Mouse (Mus musculus): ENCODE results near the gene Btbd35f5. TPM values are rescaled to one million over a fixed set of nuclear protein-coding genes. Genes with fewer than 3 reads are reported as not detected.
"Not testable (repeated sequence)": the region's sequence is repeated elsewhere in the genome, so short reads cannot be mapped to it uniquely, and the experiment has no call there.

The Btbd35f5 gene
- polyA plus RNA-seq (2016; fragmentation: Nextera tagmentation; extraction: Ambion mirVana) = not detected in 2 replicates

- not testable (repeated sequence) for H3K36me3 ChIP-seq (replicated peaks); H3K27me3 ChIP-seq (replicated peaks; ENCODE audit: low read depth, poor library complexity, severe bottlenecking); H3K27ac ChIP-seq (replicated peaks); H3K4me3 ChIP-seq; H3K4me1 ChIP-seq; H3K9me3 ChIP-seq; DNase-seq (ENCODE audit: low spot score)
- WGBS = no CpG with 5 or more reads among the region's 3 CpGs
These were observed at the start of gene Btbd35f5 for GRCm38 (mm10) chrX:32973597-32973996. Gene Btbd35f5 (plus strand): TSS chrX:32973897.

GRCm38 (mm10) chrX:32941468-32941867, 32.2 kb upstream of the Btbd35f5 start, which contains the start of gene Gm21789:
Gene Gm21789 (plus strand): TSS chrX:32941768.
- not testable (repeated sequence) for H3K36me3 ChIP-seq (replicated peaks); H3K4me1 ChIP-seq; H3K4me3 ChIP-seq; H3K27me3 ChIP-seq (replicated peaks; ENCODE audit: low read depth, poor library complexity, severe bottlenecking); DNase-seq (ENCODE audit: low spot score); H3K27ac ChIP-seq (replicated peaks); H3K9me3 ChIP-seq
- WGBS = no CpG with 5 or more reads among the region's 1 CpGs

Other genes with a start within 250 kb of the Btbd35f5 start
- not detected in 2 replicates for gene Btbd35f21, start 247.8 kb upstream of the Btbd35f5 start, polyA plus RNA-seq (2016; fragmentation: Nextera tagmentation; extraction: Ambion mirVana)
- not detected in 2 replicates for gene Btbd35f30, start 79.3 kb upstream of the Btbd35f5 start, polyA plus RNA-seq (2016; fragmentation: Nextera tagmentation; extraction: Ambion mirVana)
- not detected in 2 replicates for gene Gm21789, start 32.1 kb upstream of the Btbd35f5 start, polyA plus RNA-seq (2016; fragmentation: Nextera tagmentation; extraction: Ambion mirVana)

All from embryonic facial prominence, embryonic 10.5 days (tissue).